Mouse (Mus musculus) bone marrow macrophage, adult 2 months (primary cell): Measurements from ENCODE around the gene Slc35g2.

Experiments used
- CTCF ChIP-seq: IDR thresholded peaks from 2 replicates; pipeline ENCODE4 v1.5.1; 2012; ENCODE audit warnings: low read depth, mild to moderate bottlenecking, low read length, moderate library complexity
- POLR2A ChIP-seq: IDR thresholded peaks from 2 replicates; pipeline ENCODE4 v1.6.1; 2012; ENCODE audit warnings: mild to moderate bottlenecking, low read depth, low read length, borderline replicate concordance

GRCm38 (mm10) chr9:100544948-100545714, 25.8 kb downstream of the Slc35g2 start:
- TF ChIP-seq POLR2A (no peak), CTCF (no peak)
